ENCODE assay signal across 11 mouse cellular contexts in genomic region chr13:94647566-94647965, GRCm38 (mm10).
"Had no signal": no experiment of that assay in that cellular context is flagged by ENCODE, and none has a peak within 500 bp of the region (broad histone marks: within the 10 kb centered on the region; RNA-seq: fewer than 3 reads in every experiment).

No protein-coding gene starts in this region.

- ATAC-seq: liver, embryonic 12.5 days; midbrain, embryonic 13.5 days had no signal

- H3K4me1 ChIP-seq: limb, embryonic 15.5 days; liver, embryonic 12.5 days had no signal

- H3K9ac ChIP-seq: limb, embryonic 15.5 days; liver, embryonic 12.5 days; lung, embryonic 14.5 days; midbrain, embryonic 13.5 days; neural tube, embryonic 15.5 days had no signal

- H3K4me2 ChIP-seq: limb, embryonic 15.5 days; liver, embryonic 12.5 days; lung, embryonic 14.5 days; midbrain, embryonic 13.5 days; neural tube, embryonic 15.5 days had no signal

- H3K9me3 ChIP-seq: limb, embryonic 15.5 days; liver, embryonic 12.5 days; midbrain, embryonic 13.5 days; neural tube, embryonic 15.5 days had no signal

- H3K27ac ChIP-seq: limb, embryonic 15.5 days; liver, embryonic 12.5 days; midbrain, embryonic 13.5 days; neural tube, embryonic 15.5 days had no signal

- H3K4me3 ChIP-seq: limb, embryonic 15.5 days; liver, embryonic 12.5 days; midbrain, embryonic 13.5 days; myocyte; neural tube, embryonic 15.5 days had no signal

- H3K27me3 ChIP-seq: limb, embryonic 15.5 days had no signal

- DNase-seq: layer of hippocampus, adult 9-11 months; layer of hippocampus, postnatal 36 days; right cerebral cortex, postnatal 4 days; spleen, adult 18-20 months; thymus, postnatal 36 days had no signal

- H3K36me3 ChIP-seq: limb, embryonic 15.5 days; liver, embryonic 12.5 days; midbrain, embryonic 13.5 days; neural tube, embryonic 15.5 days had no signal
